Mouse (Mus musculus) brain, embryonic 18.5 days (tissue): ENCODE measurements around the gene Atrnl1.
"Not testable (repeated sequence)": the region's sequence is repeated elsewhere in the genome, so short reads cannot be mapped to it uniquely, and the experiment has no call there.

Experiments used
- DNase-seq: peaks from one replicate; pipeline ENCODE4 v3.0.0-alpha.2; 2012; ENCODE audit warnings: low read depth, low spot score

Atrnl1 gene

GRCm38 (mm10) chr19:58023216-58023825 lies 412.5 kb downstream of the Atrnl1 start:
- no peak for DNase-seq

GRCm38 (mm10) chr19:58025053-58025452 lies 414.2 kb downstream of the Atrnl1 start:
- DNase-seq: peak; percentile 10

GRCm38 (mm10) chr19:58029661-58030060 lies 418.8 kb downstream of the Atrnl1 start:
- DNase-seq: no peak

- DNase-seq: no peak
Observed at GRCm38 (mm10) chr19:58033241-58033640, 422.4 kb downstream of the Atrnl1 start.

GRCm38 (mm10) chr19:58036166-58036565 lies 425.3 kb downstream of the Atrnl1 start:
- DNase-seq: no peak

GRCm38 (mm10) chr19:58043120-58043519 lies 432.3 kb downstream of the Atrnl1 start:
- DNase-seq: no peak

- DNase-seq: no peak
Observed at GRCm38 (mm10) chr19:58043550-58043949, 432.7 kb downstream of the Atrnl1 start.

- no peak for DNase-seq
Observed at GRCm38 (mm10) chr19:58044816-58045215, 434.0 kb downstream of the Atrnl1 start.

- no peak for DNase-seq
Observed at GRCm38 (mm10) chr19:58046656-58047055, 435.8 kb downstream of the Atrnl1 start.

GRCm38 (mm10) chr19:58050410-58050809 lies 439.6 kb downstream of the Atrnl1 start:
- not testable (repeated sequence) for DNase-seq

GRCm38 (mm10) chr19:58050986-58051385 lies 440.2 kb downstream of the Atrnl1 start:
- no peak for DNase-seq

GRCm38 (mm10) chr19:58051905-58052304 lies 441.1 kb downstream of the Atrnl1 start:
- no peak for DNase-seq

GRCm38 (mm10) chr19:58052444-58053135 lies 441.8 kb downstream of the Atrnl1 start:
- no peak for DNase-seq

GRCm38 (mm10) chr19:58059719-58060118 lies 448.9 kb downstream of the Atrnl1 start:
- no peak for DNase-seq

GRCm38 (mm10) chr19:58060199-58060853 lies 449.5 kb downstream of the Atrnl1 start:
- no peak for DNase-seq

- DNase-seq: no peak
Observed at GRCm38 (mm10) chr19:58060854-58061358, 450.1 kb downstream of the Atrnl1 start.

- no peak for DNase-seq
Observed at GRCm38 (mm10) chr19:58061933-58062332, 451.1 kb downstream of the Atrnl1 start.

- no peak for DNase-seq
Observed at GRCm38 (mm10) chr19:58063541-58063940, 452.7 kb downstream of the Atrnl1 start.

- DNase-seq: no peak
Observed at GRCm38 (mm10) chr19:58064116-58065000, 453.5 kb downstream of the Atrnl1 start.

GRCm38 (mm10) chr19:58065001-58065314 lies 454.1 kb downstream of the Atrnl1 start:
- no peak for DNase-seq

- DNase-seq: no peak
Observed at GRCm38 (mm10) chr19:58065514-58065913, 454.7 kb downstream of the Atrnl1 start.

GRCm38 (mm10) chr19:58068114-58068513 lies 457.3 kb downstream of the Atrnl1 start:
- DNase-seq: no peak
